Mouse (Mus musculus) stomach, postnatal 0 days (tissue): ENCODE results near the gene Nol4l. TPM values are rescaled to one million over a fixed set of nuclear protein-coding genes. Genes with fewer than 3 reads are reported as not detected.

Source experiments
- ATAC-seq: fragments of 200-750 bp; cut with Nextera tagmentation; 2 replicates; pipeline ENCODE4 v1.8.0; 2017; ENCODE audit not compliant: low FRiP score, low TSS enrichment
- DNase-seq: peaks from one replicate; pipeline ENCODE4 v3.0.0-alpha.2; 2016; ENCODE audit warnings: low spot score
- H3K27ac ChIP-seq: fragments of 300-500 bp; sonication (generic); replicated peaks from 2 replicates; pipeline ENCODE4 v1.5.1; 2014; ENCODE audit warnings: mild to moderate bottlenecking, control low read depth
- H3K27me3 ChIP-seq: fragments of 300-500 bp; sonication (generic); 2 replicates; pipeline ENCODE4 v1.6.1; 2014; ENCODE audit warnings: low read length; ENCODE audit not compliant: control insufficient read depth, insufficient read depth
- H3K36me3 ChIP-seq: fragments of 300-500 bp; sonication (generic); 2 replicates; pipeline ENCODE4 v1.6.1; 2014; ENCODE audit warnings: low read length, mixed read lengths; ENCODE audit not compliant: control insufficient read depth, insufficient read depth
- H3K4me1 ChIP-seq: fragments of 300-500 bp; sonication (generic); replicated peaks from 2 replicates; pipeline ENCODE4 v1.6.1; 2014; ENCODE audit warnings: antibody characterized with exemption; ENCODE audit not compliant: control insufficient read depth, insufficient read depth
- H3K4me2 ChIP-seq: fragments of 300-500 bp; sonication (generic); replicated peaks from 2 replicates; pipeline ENCODE4 v1.6.1; 2014; ENCODE audit warnings: low read depth, mild to moderate bottlenecking, control low read depth, moderate library complexity
- H3K4me3 ChIP-seq: fragments of 300-500 bp; sonication (generic); 2 replicates; pipeline ENCODE4 v1.5.1; 2014; ENCODE audit warnings: low read depth, low read length, control low read depth
- H3K9ac ChIP-seq: fragments of 300-500 bp; sonication (generic); 2 replicates; pipeline ENCODE4 v1.6.1; 2014; ENCODE audit warnings: mild to moderate bottlenecking, low read length, control low read depth, mixed read lengths
- H3K9me3 ChIP-seq: fragments of 300-500 bp; sonication (generic); 2 replicates; pipeline ENCODE4 v1.6.1; 2016; ENCODE audit warnings: low read length; ENCODE audit not compliant: control insufficient read depth
- CTCF ChIP-seq: IDR thresholded peaks from 2 replicates; pipeline ENCODE4 v1.5.1; 2016; ENCODE audit warnings: antibody characterized with exemption, low read depth, mild to moderate bottlenecking, moderate library complexity
- EP300 ChIP-seq: optimal IDR thresholded peaks from 2 replicates; pipeline ENCODE3; 2016; ENCODE audit warnings: antibody characterized with exemption
- WGBS: fragments of 180-500 bp; shearing (Covaris S2); extraction: QIAGEN DNeasy Blood & Tissue Kit; methylation state at CpG from one replicate; pipeline ENCODE4 v1.1.7; 2014; 5-methylcytosine and 5-hydroxymethylcytosine counted together
- polyA plus RNA-seq: library from polyadenylated mRNA; unstranded; fragments of >200 nt; fragmentation: Nextera tagmentation; extraction: Ambion mirVana; gene quantifications from 2 replicates; pipeline ENCODE4 v1.2.1, GENCODE M21; 2015

Gene Nol4l
- polyA plus RNA-seq, 1 experiment from 2014 or later = 4.4 TPM

GRCm38 (mm10) chr2:153404882-153405281, 124.9 kb downstream of the Nol4l start:
- H3K27ac ChIP-seq = no peak overlapping the region
- no peaks in the 10 kb centered on the region for H3K27me3 ChIP-seq
- no peaks in the 10 kb centered on the region for H3K9me3 ChIP-seq
- H3K4me3 ChIP-seq = no peak overlapping the region
- H3K4me2 ChIP-seq = no peak overlapping the region
- TF ChIP-seq EP300 = no peak
- no peak for TF ChIP-seq CTCF
- H3K9ac ChIP-seq = no peak overlapping the region
- DNase-seq = no peak
- 61% methylated on average over 3 of the region's 3 CpGs for WGBS
- H3K36me3 ChIP-seq = peaks cover 24% of the 10 kb centered on the region
- H3K4me1 ChIP-seq = no peaks in the 10 kb centered on the region
- peak; percentile 78 for ATAC-seq

- Histone ChIP-seq H3K27me3 (no peaks in the 10 kb centered on the region), H3K36me3 (peaks cover 32% of the 10 kb centered on the region)
- ATAC-seq = no peak
Measured at GRCm38 (mm10) chr2:153404062-153404461, 125.7 kb downstream of the Nol4l start.

GRCm38 (mm10) chr2:153399166-153399565, 130.6 kb downstream of the Nol4l start:
- TF ChIP-seq CTCF (no peak), EP300 (no peak)
- WGBS = 82% methylated on average over 15 of the region's 15 CpGs
- no peaks in the 10 kb centered on the region for H3K9me3 ChIP-seq
- no peak overlapping the region for H3K4me3 ChIP-seq
- H3K9ac ChIP-seq = no peak overlapping the region
- H3K27ac ChIP-seq = no peak overlapping the region
- H3K4me1 ChIP-seq = no peaks in the 10 kb centered on the region
- no peaks in the 10 kb centered on the region for H3K27me3 ChIP-seq
- ATAC-seq (no peak), DNase-seq (no peak)
- peaks cover 41% of the 10 kb centered on the region for H3K36me3 ChIP-seq
- H3K4me2 ChIP-seq = no peak overlapping the region

More at GRCm38 (mm10) chr2:153404062-153404461, 125.7 kb downstream of the Nol4l start:
- no peaks in the 10 kb centered on the region for H3K4me1 ChIP-seq
- no peak overlapping the region for H3K9ac ChIP-seq
- H3K4me2 ChIP-seq = no peak overlapping the region
- H3K4me3 ChIP-seq = no peak overlapping the region
- H3K9me3 ChIP-seq = no peaks in the 10 kb centered on the region
- H3K27ac ChIP-seq = no peak overlapping the region
- TF ChIP-seq EP300 = no peak
- no peak for TF ChIP-seq CTCF
- no peak for DNase-seq
- 83% methylated on average over 3 of the region's 3 CpGs for WGBS

GRCm38 (mm10) chr2:153397790-153398515, 131.8 kb downstream of the Nol4l start:
- 90% methylated on average over 11 of the region's 11 CpGs for WGBS

GRCm38 (mm10) chr2:153393045-153393444, 136.7 kb downstream of the Nol4l start:
- Histone ChIP-seq H3K36me3 (peaks cover 33% of the 10 kb centered on the region), H3K27ac (no peak overlapping the region), H3K4me1 (no peaks in the 10 kb centered on the region), H3K4me3 (no peak overlapping the region), H3K9ac (no peak overlapping the region), H3K4me2 (no peak overlapping the region), H3K9me3 (no peaks in the 10 kb centered on the region), H3K27me3 (no peaks in the 10 kb centered on the region)
- 82% methylated on average over 10 of the region's 10 CpGs for WGBS
- DNase-seq = no peak
- no peak for ATAC-seq
- no peak for TF ChIP-seq CTCF
- no peak for TF ChIP-seq EP300

More at GRCm38 (mm10) chr2:153397790-153398515, 131.8 kb downstream of the Nol4l start:
- TF ChIP-seq CTCF = no peak
- no peak for TF ChIP-seq EP300
- no peaks in the 10 kb centered on the region for H3K9me3 ChIP-seq
- no peaks in the 10 kb centered on the region for H3K27me3 ChIP-seq
- H3K4me2 ChIP-seq = no peak overlapping the region
- H3K4me3 ChIP-seq = no peak overlapping the region
- no peak for DNase-seq
- no peak overlapping the region for H3K27ac ChIP-seq
- peaks cover 51% of the 10 kb centered on the region for H3K36me3 ChIP-seq
- ATAC-seq = no peak
- H3K9ac ChIP-seq = no peak overlapping the region
- H3K4me1 ChIP-seq = no peaks in the 10 kb centered on the region

GRCm38 (mm10) chr2:153389831-153390230, 139.9 kb downstream of the Nol4l start:
- Histone ChIP-seq H3K27me3 (no peaks in the 10 kb centered on the region), H3K4me3 (no peak overlapping the region), H3K36me3 (peaks cover 25% of the 10 kb centered on the region), H3K9me3 (no peaks in the 10 kb centered on the region), H3K4me2 (no peak overlapping the region), H3K27ac (no peak overlapping the region), H3K4me1 (no peaks in the 10 kb centered on the region), H3K9ac (no peak overlapping the region)
- no peak for DNase-seq
- ATAC-seq = no peak
- TF ChIP-seq EP300 (no peak), CTCF (no peak)
- WGBS = 89% methylated on average over 2 of the region's 2 CpGs
